Comparison of ENCODE assay signal across 17 mouse cellular contexts in the genomic region with DNA sequence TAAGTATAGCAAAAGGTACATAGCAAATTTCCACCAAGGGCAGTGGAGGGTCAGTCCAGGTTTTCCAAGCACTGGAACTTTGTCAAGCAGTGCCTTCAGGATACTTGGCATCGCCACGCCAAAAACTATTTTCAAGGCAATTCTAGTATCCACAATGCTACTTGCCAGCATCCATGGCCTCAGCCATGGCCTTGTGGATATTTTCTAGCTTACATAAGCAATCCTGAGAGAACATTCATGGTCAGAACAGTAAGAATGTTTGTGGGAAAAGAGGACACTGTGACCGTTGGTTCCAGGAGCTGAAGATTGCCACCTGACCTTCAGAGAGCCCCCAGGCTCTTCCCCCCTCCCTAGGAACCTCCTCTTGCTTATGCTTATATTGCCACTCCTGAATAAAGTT. TPM values are rescaled to one million over a fixed set of nuclear protein-coding genes. Genes with fewer than 3 reads are reported as not detected.
"Had no signal": no experiment of that assay in that cellular context is flagged by ENCODE, and none has a peak within 500 bp of the region (broad histone marks: within the 10 kb centered on the region; RNA-seq: fewer than 3 reads in every experiment).

No protein-coding gene starts in this region.

RNA-seq across cellular contexts. Expression of a gene that starts 15.2 kb away (rescaled TPM):
- total RNA-seq: megakaryocyte, adult 5-6 weeks; megakaryocyte-erythroid progenitor cell, adult 5-6 weeks had no signal
- polyA plus RNA-seq: liver, embryonic 16.5 days; lung, embryonic 14.5 days; lung, embryonic 16.5 days; midbrain, embryonic 10.5 days; midbrain, embryonic 12.5 days; midbrain, embryonic 14.5 days; midbrain, embryonic 16.5 days; myocyte; neural tube, embryonic 11.5 days; neural tube, embryonic 13.5 days; neural tube, embryonic 15.5 days; small intestine, adult 2 months; stomach, embryonic 14.5 days; stomach, embryonic 16.5 days; urinary bladder, adult 2 months had no signal

RNA-seq across cellular contexts. Expression of a gene that starts 34.2 kb away (rescaled TPM):
- total RNA-seq: megakaryocyte, adult 5-6 weeks; megakaryocyte-erythroid progenitor cell, adult 5-6 weeks had no signal
- polyA plus RNA-seq: liver, embryonic 16.5 days; lung, embryonic 14.5 days; lung, embryonic 16.5 days; midbrain, embryonic 10.5 days; midbrain, embryonic 12.5 days; midbrain, embryonic 14.5 days; midbrain, embryonic 16.5 days; myocyte; neural tube, embryonic 11.5 days; neural tube, embryonic 13.5 days; neural tube, embryonic 15.5 days; small intestine, adult 2 months; stomach, embryonic 14.5 days; stomach, embryonic 16.5 days; urinary bladder, adult 2 months had no signal
